ENCODE assay signal across 25 mouse cellular contexts in genomic region chr19:32926571-32926970, GRCm38 (mm10).
DNase-seq lines count a peak whose midpoint lies in the region; ATAC-seq and TF ChIP-seq lines count a peak whose summit lies in the region.
"Had no signal": no experiment of that assay in that cellular context is flagged by ENCODE, and none has a peak within 500 bp of the region (broad histone marks: within the 10 kb centered on the region; RNA-seq: fewer than 3 reads in every experiment).

No protein-coding gene starts in this region.

- no peak overlapping the region for H3K9ac ChIP-seq in liver, adult 2 months (ENCODE audit: low read depth, low read length)
- no peak overlapping the region for H3K9ac ChIP-seq in lung, postnatal 0 days (replicated peaks; ENCODE audit: low read depth)
- H3K9ac ChIP-seq: embryonic facial prominence, embryonic 13.5 days; heart, embryonic 15.5 days; hindbrain, embryonic 14.5 days had no signal

- no peaks in the 10 kb centered on the region for H3K9me3 ChIP-seq in lung, postnatal 0 days (ENCODE audit: low read length)
- H3K9me3 ChIP-seq: embryonic facial prominence, embryonic 13.5 days; forebrain, embryonic 10.5 days; heart, embryonic 15.5 days; hindbrain, embryonic 10.5 days had no signal

- 39% methylated on average over 4 of the region's 4 CpGs for WGBS in liver, adult 2 months
- 63% methylated on average over 4 of the region's 4 CpGs for WGBS in lung, postnatal 0 days

- no peak overlapping the region for H3K27ac ChIP-seq in liver, adult 2 months (replicated peaks; ENCODE audit: insufficient read depth, low read depth, low read length)
- no peak overlapping the region for H3K27ac ChIP-seq in lung, postnatal 0 days (ENCODE audit: low read length)
- H3K27ac ChIP-seq: embryonic facial prominence, embryonic 13.5 days; forebrain, embryonic 10.5 days; heart, adult 2 months; heart, embryonic 15.5 days; hindbrain, embryonic 10.5 days; hindbrain, embryonic 14.5 days had no signal

- ATAC-seq in lung, postnatal 0 days: no peak
- ATAC-seq in megakaryocyte progenitor cell, adult 5-6 weeks (replicated peaks; ENCODE audit: poor library complexity): peak; percentile 81
- ATAC-seq: activated CD4-positive, CD25-positive, alpha-beta regulatory T cell, adult 4 months; forebrain, embryonic 14.5 days had no signal

- DNase-seq in liver, adult 2 months (ENCODE audit: extremely low read depth, low read depth, low spot score): peak; percentile 46
- no peak for DNase-seq in liver
- peak; percentile 20 for DNase-seq in lung, postnatal 0 days (ENCODE audit: low spot score)
- no peak for DNase-seq in lung, postnatal 25 days (ENCODE audit: low spot score)
- DNase-seq in gonadal fat pad, adult 2 months (ENCODE audit: low read depth): peak; percentile 56
- DNase-seq in cerebellum, adult 18-20 months: no peak
- DNase-seq in spleen, postnatal 4 days (ENCODE audit: low spot score in 2 of 2): no peak
- DNase-seq: adrenal gland, adult 8-10 months; adrenal gland, postnatal 36 days; cerebellum, adult 11-12 months; cerebellum, adult 9-11 months; cerebellum, postnatal 36 days; gastrocnemius, postnatal 36 days; heart, adult 2 months; heart, postnatal 14 days had no signal

- no peak for TF ChIP-seq POLR2A in liver, adult 2 months (IDR thresholded peaks at IDR 0.05; ENCODE audit: extremely low read depth, insufficient read depth, low read length)

- H3K4me2 ChIP-seq in lung, postnatal 0 days (replicated peaks; ENCODE audit: low read depth, low read length): no peak overlapping the region
- H3K4me2 ChIP-seq: embryonic facial prominence, embryonic 13.5 days; heart, embryonic 11.5 days; heart, embryonic 15.5 days; hindbrain, embryonic 14.5 days had no signal

- no peak for TF ChIP-seq EP300 in lung, postnatal 0 days (IDR thresholded peaks at IDR 0.05)

- H3K4me1 ChIP-seq in liver, adult 2 months (ENCODE audit: control insufficient read depth, insufficient read depth, low read length): peaks cover 3% of the 10 kb centered on the region
- H3K4me1 ChIP-seq in lung, postnatal 0 days (ENCODE audit: insufficient read depth, low read depth, low read length): no peaks in the 10 kb centered on the region
- H3K4me1 ChIP-seq: forebrain, embryonic 10.5 days; heart, embryonic 15.5 days; hindbrain, embryonic 10.5 days had no signal

- no peaks in the 10 kb centered on the region for H3K79me2 ChIP-seq in liver, adult 2 months (ENCODE audit: control insufficient read depth, insufficient read depth, low read length)

- H3K27me3 ChIP-seq in liver, adult 2 months (ENCODE audit: control insufficient read depth, insufficient read depth, low read length): no peaks in the 10 kb centered on the region
- no peaks in the 10 kb centered on the region for H3K27me3 ChIP-seq in lung, postnatal 0 days (replicated peaks; ENCODE audit: insufficient read depth, low read length)
- H3K27me3 ChIP-seq: embryonic facial prominence, embryonic 13.5 days; heart, embryonic 15.5 days; Patski had no signal

- TF ChIP-seq CTCF in liver, adult 2 months (IDR thresholded peaks at IDR 0.05; ENCODE audit: low read depth, low read length): no peak
- TF ChIP-seq CTCF in lung, postnatal 0 days (IDR thresholded peaks at IDR 0.05): no peak

- no peaks in the 10 kb centered on the region for H3K36me3 ChIP-seq in liver, adult 2 months (ENCODE audit: control insufficient read depth, insufficient read depth, low read length)
- no peaks in the 10 kb centered on the region for H3K36me3 ChIP-seq in lung, postnatal 0 days (ENCODE audit: insufficient read depth, low read length)
- H3K36me3 ChIP-seq: embryonic facial prominence, embryonic 13.5 days; forebrain, embryonic 10.5 days; heart, embryonic 15.5 days; hindbrain, embryonic 10.5 days had no signal

- H3K4me3 ChIP-seq in liver, adult 2 months (ENCODE audit: insufficient read depth, low read depth, low read length): no peak overlapping the region
- H3K4me3 ChIP-seq in lung, postnatal 0 days (ENCODE audit: low read depth, low read length): no peak overlapping the region
- H3K4me3 ChIP-seq: embryonic facial prominence, embryonic 13.5 days; forebrain, embryonic 10.5 days; heart, adult 2 months; heart, embryonic 15.5 days; hindbrain, embryonic 10.5 days had no signal

Comparison
In these comparisons a context has a peak if more than half of its experiments do, and no peak if none do; other contexts are left out.
1. DNase-seq: peak in liver, adult 2 months (single experiment), lung, postnatal 0 days (single experiment) and gonadal fat pad, adult 2 months (single experiment); none in liver (single experiment), lung, postnatal 25 days (single experiment), cerebellum, adult 18-20 months (0 of 2) and spleen, postnatal 4 days (0 of 2).